Mouse (Mus musculus) MEL (cell line): ENCODE results near the gene Prep. TPM values are rescaled to one million over a fixed set of nuclear protein-coding genes. Genes with fewer than 3 reads are reported as not detected.

Experiments used
- DNase-seq: peaks from one replicate; pipeline ENCODE4 v3.0.0; 2011; ENCODE audit warnings: low read depth, low spot score
- H3K27ac ChIP-seq: 2 replicates; pipeline ENCODE4 v1.5.1; 2012; ENCODE audit warnings: low read depth, mild to moderate bottlenecking, control low read depth, low read length, moderate library complexity; ENCODE audit not compliant: control insufficient read depth
- H3K27me3 ChIP-seq, 2 experiments: fragments of 150-350 bp in 1 of 2; sonication (generic) in 1 of 2; 2 replicates each; pipeline ENCODE4 v1.6.1; 2012; ENCODE audit warnings: low read length in 2 of 2, mild to moderate bottlenecking in 2 of 2, improper control_type of control experiment in 1 of 2, moderate library complexity in 1 of 2; ENCODE audit not compliant: insufficient read depth in 2 of 2, control insufficient read depth in 1 of 2
- H3K36me3 ChIP-seq, 2 experiments: 2 replicates each; pipeline ENCODE4 v1.6.1; 2012 to 2014; ENCODE audit warnings: low read length in 2 of 2, improper control_type of control experiment in 1 of 2, inconsistent platforms in 1 of 2, mild to moderate bottlenecking in 1 of 2; ENCODE audit not compliant: insufficient read depth in 2 of 2, control insufficient read depth in 1 of 2
- H3K4me1 ChIP-seq, 2 experiments: fragments of 150-350 bp in 1 of 2; sonication (generic) in 1 of 2; 2 replicates each; pipeline ENCODE4 v1.6.1; 2012; ENCODE audit warnings: low read length in 2 of 2, improper control_type of control experiment in 1 of 2, mild to moderate bottlenecking in 1 of 2; ENCODE audit not compliant: insufficient read depth in 2 of 2, control insufficient read depth in 1 of 2
- H3K4me3 ChIP-seq, 2 experiments: fragments of 150-350 bp in 1 of 2; sonication (generic) in 1 of 2; 2 replicates each; pipeline ENCODE4 v1.5.1; 2012; ENCODE audit warnings: low read depth in 2 of 2, low read length in 2 of 2, mild to moderate bottlenecking in 2 of 2, moderate library complexity in 2 of 2, control low read depth in 1 of 2, improper control_type of control experiment in 1 of 2; ENCODE audit not compliant: control insufficient read depth in 1 of 2, insufficient read depth in 1 of 2
- H3K79me2 ChIP-seq: 2 replicates; pipeline ENCODE4 v1.6.1; 2012; ENCODE audit warnings: mild to moderate bottlenecking, low read length, moderate library complexity; ENCODE audit not compliant: control insufficient read depth, poor library complexity, insufficient read depth
- H3K9ac ChIP-seq: 2 replicates; pipeline ENCODE4 v1.6.1; 2012; ENCODE audit warnings: low read depth, mild to moderate bottlenecking, control low read depth, low read length, moderate library complexity; ENCODE audit not compliant: control insufficient read depth, poor library complexity, severe bottlenecking
- H3K9me3 ChIP-seq: fragments of 150-350 bp; sonication (generic); replicated peaks from 2 replicates; pipeline ENCODE4 v1.6.1; 2012; ENCODE audit warnings: mild to moderate bottlenecking, low read length, improper control_type of control experiment, moderate library complexity; ENCODE audit not compliant: insufficient read depth
- CHD1 ChIP-seq: IDR thresholded peaks from 2 replicates; pipeline ENCODE4 v1.6.1; 2012; ENCODE audit warnings: low read depth, mild to moderate bottlenecking, inconsistent platforms, low read length, improper control_type of control experiment
- CTCF ChIP-seq, 3 experiments: IDR thresholded peaks in 2 of 3; conservative IDR thresholded peaks in 1 of 3; 2 replicates each; pipeline ENCODE4 v1.5.1; 2011 to 2012; ENCODE audit warnings: low read length in 3 of 3, low read depth in 2 of 3, mild to moderate bottlenecking in 2 of 3, improper control_type of control experiment in 1 of 3, inconsistent platforms in 1 of 3, mixed read lengths in 1 of 3, moderate library complexity in 1 of 3; ENCODE audit not compliant: control insufficient read depth in 1 of 3, insufficient read depth in 1 of 3, poor library complexity in 1 of 3, severe bottlenecking in 1 of 3
- E2F4 ChIP-seq: IDR thresholded peaks from 2 replicates; pipeline ENCODE4 v1.6.1; 2011; ENCODE audit warnings: low read depth, low read length, improper control_type of control experiment, borderline replicate concordance
- ELF1 ChIP-seq: IDR thresholded peaks from 2 replicates; pipeline ENCODE4 v1.6.1; 2014; ENCODE audit warnings: low read depth, mild to moderate bottlenecking, inconsistent platforms, low read length, improper control_type of control experiment, moderate library complexity
- HCFC1 ChIP-seq: IDR thresholded peaks from 2 replicates; pipeline ENCODE4 v1.6.1; 2012; ENCODE audit warnings: low read depth, mild to moderate bottlenecking, inconsistent platforms, low read length, improper control_type of control experiment, moderate library complexity
- MAFK ChIP-seq: IDR thresholded peaks from 2 replicates; pipeline ENCODE4 v1.6.1; 2011; ENCODE audit warnings: low read depth, mild to moderate bottlenecking, low read length, improper control_type of control experiment, borderline replicate concordance
- MAX ChIP-seq: IDR thresholded peaks from 2 replicates; pipeline ENCODE4 v1.6.1; 2011; ENCODE audit warnings: low read length, improper control_type of control experiment
- MEF2A ChIP-seq: IDR thresholded peaks from 2 replicates; pipeline ENCODE4 v1.6.1; 2014; ENCODE audit warnings: low read depth, mild to moderate bottlenecking, inconsistent platforms, low read length, improper control_type of control experiment; ENCODE audit not compliant: poor library complexity, insufficient replicate concordance, severe bottlenecking; ENCODE audit errors: extremely low read depth
- MYB ChIP-seq: IDR thresholded peaks from 2 replicates; pipeline ENCODE4 v1.6.1; 2011; ENCODE audit warnings: mild to moderate bottlenecking, low read depth, low read length, improper control_type of control experiment
- MYC ChIP-seq: IDR thresholded peaks from 2 replicates; pipeline ENCODE4 v1.6.1; 2011; ENCODE audit warnings: low read depth, mild to moderate bottlenecking, low read length, improper control_type of control experiment, moderate library complexity
- NELFE ChIP-seq: IDR thresholded peaks from 2 replicates; pipeline ENCODE4 v1.6.1; 2011; ENCODE audit warnings: low read depth, low read length, improper control_type of control experiment
- NRF1 ChIP-seq: IDR thresholded peaks from 2 replicates; pipeline ENCODE4 v1.6.1; 2014; ENCODE audit warnings: low read depth, mild to moderate bottlenecking, inconsistent platforms, low read length, improper control_type of control experiment, moderate library complexity; ENCODE audit not compliant: poor library complexity, insufficient read depth, severe bottlenecking
- POLR2A ChIP-seq, 2 experiments: IDR thresholded peaks; 2 replicates each; pipeline ENCODE4 v1.6.1; 2011 to 2012; ENCODE audit warnings: low read length in 2 of 2, mild to moderate bottlenecking in 2 of 2, control low read depth in 1 of 2, improper control_type of control experiment in 1 of 2, low read depth in 1 of 2, moderate library complexity in 1 of 2; ENCODE audit not compliant: control insufficient read depth in 1 of 2, insufficient read depth in 1 of 2, poor library complexity in 1 of 2
- RAD21 ChIP-seq: IDR thresholded peaks from 2 replicates; pipeline ENCODE4 v1.6.1; 2011; ENCODE audit warnings: mild to moderate bottlenecking, low read depth, low read length, improper control_type of control experiment
- RCOR1 ChIP-seq: IDR thresholded peaks from 2 replicates; pipeline ENCODE4 v1.6.1; 2012; ENCODE audit warnings: low read depth, mild to moderate bottlenecking, inconsistent platforms, low read length, improper control_type of control experiment
- SIN3A ChIP-seq: IDR thresholded peaks from 2 replicates; pipeline ENCODE4 v1.6.1; 2012; ENCODE audit warnings: low read length, improper control_type of control experiment, inconsistent platforms
- SMC3 ChIP-seq: IDR thresholded peaks from 2 replicates; pipeline ENCODE4 v1.6.1; 2011; ENCODE audit warnings: low read depth, low read length, improper control_type of control experiment
- TAL1 ChIP-seq: IDR thresholded peaks from 2 replicates; pipeline ENCODE4 v1.6.1; 2012; ENCODE audit warnings: mild to moderate bottlenecking, inconsistent platforms, low read length, moderate library complexity, mixed read lengths
- TCF12 ChIP-seq: IDR thresholded peaks from 2 replicates; pipeline ENCODE4 v1.6.1; 2014; ENCODE audit warnings: low read depth, mild to moderate bottlenecking, inconsistent platforms, low read length, improper control_type of control experiment, moderate library complexity
- UBTF ChIP-seq: IDR thresholded peaks from 2 replicates; pipeline ENCODE4 v1.6.1; 2012; ENCODE audit warnings: low read depth, mild to moderate bottlenecking, inconsistent platforms, low read length, improper control_type of control experiment, moderate library complexity, borderline replicate concordance; ENCODE audit not compliant: insufficient read depth
- USF1 ChIP-seq: IDR thresholded peaks from 2 replicates; pipeline ENCODE4 v1.6.1; 2014; ENCODE audit warnings: low read depth, mild to moderate bottlenecking, inconsistent platforms, low read length, improper control_type of control experiment, moderate library complexity
- USF2 ChIP-seq, 2 experiments: IDR thresholded peaks; 2 replicates each; pipeline ENCODE4 v1.6.1; 2011 to 2012; ENCODE audit warnings: improper control_type of control experiment in 2 of 2, low read length in 2 of 2, borderline replicate concordance in 1 of 2, inconsistent platforms in 1 of 2, low read depth in 1 of 2, mild to moderate bottlenecking in 1 of 2; ENCODE audit not compliant: insufficient read depth in 1 of 2
- ZC3H11A ChIP-seq: IDR thresholded peaks from 2 replicates; pipeline ENCODE4 v1.6.1; 2012; ENCODE audit warnings: low read depth, mild to moderate bottlenecking, inconsistent platforms, low read length, improper control_type of control experiment
- ZKSCAN1 ChIP-seq: IDR thresholded peaks from 2 replicates; pipeline ENCODE4 v1.6.1; 2012; ENCODE audit warnings: low read depth, mild to moderate bottlenecking, inconsistent platforms, low read length, improper control_type of control experiment, moderate library complexity
- ZMIZ1 ChIP-seq: IDR thresholded peaks from 2 replicates; pipeline ENCODE4 v1.6.1; 2012; ENCODE audit warnings: low read depth, mild to moderate bottlenecking, inconsistent platforms, low read length, improper control_type of control experiment, moderate library complexity
- polyA plus RNA-seq, 2 experiments: library from polyadenylated mRNA; stranded (reverse) in 1 of 2; unstranded in 1 of 2; fragments of >175 nt in 1 of 2; fragments of >200 nt in 1 of 2; gene quantifications; 2 replicates each; pipeline versions ENCODE4 v1.2.1 to v1.2.4; 2012; ENCODE audit warnings: low replicate concordance in 2 of 2, low read depth in 1 of 2; ENCODE audit not compliant: insufficient read length in 2 of 2, insufficient read depth in 1 of 2, missing spikeins in 1 of 2
- total RNA-seq: library from RNA; depleted of rRNA; stranded (reverse); fragments of 300-350 nt; gene quantifications from 2 replicates; pipeline ENCODE4 v1.2.3, GENCODE M21; 2012

Gene Prep
- total and polyA plus RNA-seq, 3 experiments: 12.0 to 24.4 TPM; not detected in 1

DNA sequence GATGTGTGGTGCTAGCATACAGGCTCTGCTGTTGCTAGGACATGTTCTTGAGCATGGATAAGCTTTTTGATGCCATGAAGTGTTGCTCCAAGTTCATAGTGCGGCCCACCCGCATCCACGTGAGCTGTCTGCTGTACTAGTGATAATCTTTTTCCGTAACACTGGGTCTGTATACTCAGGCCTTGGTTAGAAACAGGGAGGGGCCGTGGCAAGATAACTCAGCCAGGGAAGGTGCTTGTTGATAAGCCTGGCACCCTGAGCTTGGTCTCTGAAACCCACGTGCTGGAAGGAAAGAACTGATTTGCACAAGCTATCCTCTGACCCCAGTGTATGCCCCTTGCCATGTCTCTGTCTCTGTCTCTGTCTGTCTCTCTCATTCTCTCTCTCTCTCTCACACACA lies 63.0 kb downstream of the Prep start (continued):
- TF ChIP-seq MEF2A (peak; percentile 11; the same call in 1 of the 2 replicates), TAL1 (peak; percentile 88), MAX (peak; percentile 87)

DNA sequence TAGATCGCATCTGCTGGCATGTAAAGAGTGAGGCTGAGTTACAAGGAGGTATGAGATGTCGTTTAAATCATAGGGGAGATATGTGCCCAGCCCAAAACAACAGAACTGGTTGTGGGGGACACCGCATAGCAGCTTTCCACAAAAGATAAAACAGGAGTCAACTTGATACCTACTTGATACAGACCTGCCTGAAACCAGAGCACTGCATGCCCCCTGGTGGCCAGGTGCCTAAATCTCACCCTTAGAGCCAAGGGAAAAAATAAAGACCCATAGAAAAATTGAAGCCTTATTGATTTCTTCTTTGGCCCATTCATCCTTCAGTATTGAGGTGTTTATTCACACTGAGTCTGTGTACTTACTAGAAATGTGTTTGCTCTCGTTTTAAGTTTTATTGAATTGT lies 65.4 kb downstream of the Prep start:
- TF ChIP-seq CTCF (IDR thresholded peaks at IDR 0.05 in 2 of 3, conservative IDR thresholded peaks at IDR 0.05 in 1 of 3; ENCODE audit: control insufficient read depth in 1 of 3, insufficient read depth in 1 of 3, low read depth in 2 of 3, low read length in 3 of 3, poor library complexity in 1 of 3, severe bottlenecking in 1 of 3) (peak; percentile 43 to 63 (median 62)), SMC3 (peak; percentile 52), ZKSCAN1 (no peak), RAD21 (peak; percentile 41), NELFE (no peak)
- Histone ChIP-seq H3K4me3 (no peak overlapping the region), H3K9me3 (no peaks in the 10 kb centered on the region), H3K27me3 (no peaks in the 10 kb centered on the region), H3K9ac (no peak overlapping the region), H3K36me3 (peaks cover 1 to 14% of the 10 kb centered on the region in 2 experiments), H3K27ac (no peak overlapping the region), H3K4me1 (peaks cover 6 to 17% of the 10 kb centered on the region in 2 experiments), H3K79me2 (no peaks in the 10 kb centered on the region)
- peak; percentile 25 for DNase-seq

DNA sequence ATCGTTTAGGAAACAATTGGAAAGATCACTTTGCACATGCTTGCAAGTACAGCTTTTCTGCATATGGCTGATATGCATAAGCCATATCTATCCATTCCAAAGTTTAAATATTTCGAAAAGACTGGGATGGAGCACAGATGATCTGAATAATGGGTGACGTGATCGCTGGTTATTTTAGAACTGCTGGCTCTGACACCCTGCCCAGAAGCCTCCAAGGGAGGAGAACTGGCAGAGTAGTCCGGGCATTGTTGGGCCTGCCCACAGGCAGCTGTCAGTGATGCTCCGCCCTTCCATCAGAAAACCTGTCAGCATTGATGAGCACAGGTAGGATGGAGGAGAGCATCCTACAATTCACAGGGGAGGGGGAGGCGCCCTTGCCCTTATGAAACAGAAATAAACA lies 69.8 kb downstream of the Prep start:
- Histone ChIP-seq H3K36me3 (peaks cover 0 to 1% of the 10 kb centered on the region in 2 experiments; a peak in 2 of 4 replicates), H3K9ac (no peak overlapping the region), H3K27me3 (no peaks in the 10 kb centered on the region), H3K79me2 (no peaks in the 10 kb centered on the region), H3K27ac (no peak overlapping the region), H3K9me3 (no peaks in the 10 kb centered on the region), H3K4me1 (no peaks in the 10 kb centered on the region), H3K4me3 (no peak overlapping the region)
- TF ChIP-seq USF1: no peak
- no peak for TF ChIP-seq HCFC1
- TF ChIP-seq NRF1: no peak
- no peak for TF ChIP-seq POLR2A (IDR thresholded peaks at IDR 0.05; ENCODE audit: control insufficient read depth in 1 of 2, insufficient read depth in 1 of 2, low read depth in 1 of 2, low read length in 2 of 2, poor library complexity in 1 of 2)
- no peak for TF ChIP-seq RCOR1
- no peak for TF ChIP-seq ZMIZ1
- TF ChIP-seq MYC: no peak
- TF ChIP-seq TAL1: no peak
- no peak for TF ChIP-seq ZC3H11A
- TF ChIP-seq E2F4: no peak
- TF ChIP-seq USF2 (IDR thresholded peaks at IDR 0.05; ENCODE audit: borderline replicate concordance in 1 of 2, insufficient read depth in 1 of 2, low read depth in 1 of 2, low read length in 2 of 2): no peak
- TF ChIP-seq TCF12: no peak
- TF ChIP-seq UBTF: no peak
- TF ChIP-seq ELF1: no peak
- no peak for TF ChIP-seq SIN3A
- TF ChIP-seq MYB: no peak
- TF ChIP-seq NELFE: no peak
- TF ChIP-seq MAFK: no peak
- no peak for TF ChIP-seq CHD1
- DNase-seq: no peak
